Mouse (Mus musculus) G1E-ER4 (cell line): ENCODE results near the gene Rnf183. TPM values are rescaled to one million over a fixed set of nuclear protein-coding genes. Genes with fewer than 3 reads are reported as not detected.

Experiments used
- GATA1 ChIP-seq: IDR thresholded peaks from one replicate; pipeline ENCODE4 v1.8.0; 2012; ENCODE audit warnings: low read length, inconsistent platforms
- polyA plus RNA-seq: library from polyadenylated mRNA; stranded (reverse); fragments of >175 nt; gene quantifications from 2 replicates; pipeline ENCODE4 v1.2.3, GENCODE M21; 2012

Gene Rnf183
- polyA plus RNA-seq, result not detected in 2 replicates

DNA sequence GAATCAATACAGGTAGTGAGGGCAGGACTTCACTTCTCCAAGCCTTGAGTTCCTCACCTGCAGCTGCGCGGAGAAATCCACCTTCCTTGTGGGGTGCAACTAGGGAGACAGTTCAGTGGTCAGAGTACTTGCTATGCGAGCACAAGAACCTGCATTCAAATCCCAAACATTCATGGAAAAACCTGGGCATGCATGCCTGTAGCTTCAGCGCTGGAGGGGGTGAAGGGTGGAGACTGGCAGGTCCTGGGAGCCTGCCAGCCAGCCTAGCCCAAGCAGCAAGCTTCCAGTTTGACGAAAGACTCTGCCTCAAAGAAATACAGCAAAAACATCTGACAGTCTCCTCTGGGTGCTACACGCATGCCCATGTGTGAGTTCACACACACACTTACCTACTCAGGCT lies at the start of gene Rnf183:
Gene Rnf183 (minus strand): TSS at position 172 of the 400 bp plus-strand sequence.
- TF ChIP-seq GATA1, result no peak

GRCm38 (mm10) chr4:62480709-62481605 lies 45.9 kb upstream of the Rnf183 start:
- no peak for TF ChIP-seq GATA1

GRCm38 (mm10) chr4:62479937-62480708 lies 45.1 kb upstream of the Rnf183 start, which contains the start of gene Bspry:
TSS of gene Bspry (plus strand) at chr4:62480053.
- no peak for TF ChIP-seq GATA1

GRCm38 (mm10) chr4:62477542-62478244 lies 42.6 kb upstream of the Rnf183 start:
- TF ChIP-seq GATA1, result no peak

DNA sequence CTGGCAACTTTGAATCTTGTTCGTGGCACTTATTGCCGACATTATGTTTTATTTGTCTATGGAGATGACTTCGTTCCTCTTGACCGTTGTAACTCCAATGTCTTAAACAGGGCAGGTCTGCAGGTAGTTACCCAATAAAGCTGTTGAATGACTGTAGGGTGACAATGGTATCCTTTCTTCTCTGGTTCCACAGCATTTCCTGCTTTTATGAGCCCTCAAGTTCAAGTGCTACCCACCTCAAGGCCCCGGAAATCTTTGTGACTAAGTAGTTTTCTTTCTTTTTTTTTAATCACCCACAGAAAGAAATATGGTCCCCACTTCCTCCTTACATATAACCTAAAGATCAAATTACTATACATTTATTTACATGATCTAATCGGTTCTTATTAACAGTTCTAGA lies 40.7 kb upstream of the Rnf183 start:
- no peak for TF ChIP-seq GATA1

- TF ChIP-seq GATA1, result no peak
Measured at GRCm38 (mm10) chr4:62475131-62475530, 40.1 kb upstream of the Rnf183 start.

GRCm38 (mm10) chr4:62472071-62472470 lies 37.0 kb upstream of the Rnf183 start:
- no peak for TF ChIP-seq GATA1

DNA sequence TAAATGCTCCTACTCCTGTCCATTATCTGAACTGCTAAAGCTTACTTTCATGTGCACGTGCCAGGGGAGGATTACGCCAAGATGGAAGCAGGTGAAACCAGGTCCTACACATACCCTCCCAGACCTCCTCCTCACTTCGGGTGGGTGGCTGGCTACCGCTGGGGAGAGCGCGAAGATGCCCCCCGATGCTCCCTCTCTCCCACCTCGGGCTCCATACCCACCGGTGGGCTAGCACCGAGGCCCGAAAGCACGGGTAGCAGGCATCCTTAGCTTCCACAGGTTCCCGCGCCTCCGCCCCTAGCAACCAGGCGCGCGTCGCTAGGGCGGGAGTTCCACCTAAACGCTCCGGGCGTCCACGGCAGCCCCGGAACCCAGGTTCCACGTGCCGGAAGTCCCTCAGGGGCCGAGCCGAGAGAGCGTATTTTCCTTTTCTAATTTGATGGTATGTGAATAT lies 35.6 kb upstream of the Rnf183 start, which contains the start of gene Wdr31:
Gene Wdr31 (minus strand): TSS at position 299 of the 454 bp plus-strand sequence.
- no peak for TF ChIP-seq GATA1

DNA sequence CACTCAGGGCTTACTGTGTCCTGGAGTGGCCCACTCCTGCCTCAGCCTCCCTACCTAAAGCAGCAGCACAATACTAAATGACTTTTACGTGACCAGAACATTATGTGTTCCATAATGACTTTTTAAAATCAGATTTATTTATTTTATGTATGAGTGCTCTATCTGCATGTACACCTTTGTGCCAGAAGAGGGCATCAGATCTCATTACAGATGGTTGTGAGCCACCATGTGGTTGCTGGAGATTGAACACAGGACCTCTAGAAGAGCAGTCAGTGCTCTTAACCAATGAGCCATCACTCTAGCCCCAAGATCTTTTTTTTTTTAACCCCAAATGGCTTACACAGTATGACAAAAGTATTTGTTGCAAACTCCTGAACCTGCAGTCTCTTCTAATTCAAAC lies 33.1 kb upstream of the Rnf183 start:
- no peak for TF ChIP-seq GATA1

DNA sequence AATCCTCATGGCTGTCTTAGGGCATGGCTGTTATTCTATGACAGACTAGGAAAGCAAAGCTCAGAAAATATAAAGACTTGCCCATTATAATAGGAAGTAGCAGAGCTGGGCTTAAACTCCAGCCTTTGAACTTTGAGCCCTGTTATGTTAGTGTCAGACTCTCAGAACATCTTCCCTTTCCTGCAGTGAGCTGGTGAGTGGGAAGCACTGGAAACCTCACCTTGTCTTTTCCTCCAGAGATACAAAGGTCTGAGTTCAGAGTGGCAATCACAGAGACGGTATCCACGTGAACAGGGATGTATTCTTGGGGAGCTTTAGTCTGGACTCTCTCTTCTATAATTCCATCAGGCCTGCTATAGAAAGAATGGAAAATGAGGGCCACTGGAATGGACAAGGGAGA lies 28.1 kb upstream of the Rnf183 start:
- TF ChIP-seq GATA1, result no peak

- TF ChIP-seq GATA1, result no peak
Measured at GRCm38 (mm10) chr4:62460348-62460747, 25.3 kb upstream of the Rnf183 start.

DNA sequence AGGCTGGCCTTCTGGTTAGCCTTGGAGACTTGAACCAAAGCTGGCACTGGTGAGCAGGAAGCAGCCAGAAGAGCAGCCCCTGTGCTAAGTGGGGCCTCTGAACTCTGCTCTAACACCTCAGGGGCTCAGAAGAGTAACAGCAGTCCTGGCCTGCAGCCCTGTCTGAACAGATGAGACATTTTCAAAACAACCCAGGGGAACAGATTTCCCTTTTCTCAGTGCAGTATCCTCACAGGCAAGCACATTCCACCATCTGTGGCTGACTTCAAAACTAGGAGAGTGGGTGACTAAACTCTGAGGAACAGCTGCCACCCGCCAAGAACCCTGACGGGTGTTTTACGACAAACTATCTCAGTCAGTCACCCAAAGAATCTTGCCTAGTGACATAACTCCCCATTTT lies 24.0 kb upstream of the Rnf183 start:
- TF ChIP-seq GATA1, result no peak

DNA sequence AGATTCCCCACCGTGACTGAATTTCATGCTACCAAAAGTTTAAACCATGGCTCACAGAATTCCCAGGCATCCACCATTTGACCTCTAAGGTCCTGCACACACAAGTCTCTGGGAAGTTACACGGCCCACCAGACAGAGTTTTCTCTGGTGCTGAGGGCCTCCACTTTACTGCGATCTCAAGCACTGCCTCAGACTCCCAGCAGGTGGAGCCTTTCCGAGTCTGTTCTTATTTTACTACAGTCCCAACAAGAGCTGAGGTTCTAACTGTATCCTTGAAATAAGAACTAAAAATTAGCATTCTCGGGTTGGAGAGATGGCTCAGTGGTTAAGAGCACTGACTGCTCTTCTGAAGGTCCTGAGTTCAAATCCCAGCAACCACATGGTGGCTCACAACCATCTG lies 19.9 kb upstream of the Rnf183 start:
- TF ChIP-seq GATA1, result no peak

- no peak for TF ChIP-seq GATA1
Measured at GRCm38 (mm10) chr4:62440986-62441385, 5.9 kb upstream of the Rnf183 start.

DNA sequence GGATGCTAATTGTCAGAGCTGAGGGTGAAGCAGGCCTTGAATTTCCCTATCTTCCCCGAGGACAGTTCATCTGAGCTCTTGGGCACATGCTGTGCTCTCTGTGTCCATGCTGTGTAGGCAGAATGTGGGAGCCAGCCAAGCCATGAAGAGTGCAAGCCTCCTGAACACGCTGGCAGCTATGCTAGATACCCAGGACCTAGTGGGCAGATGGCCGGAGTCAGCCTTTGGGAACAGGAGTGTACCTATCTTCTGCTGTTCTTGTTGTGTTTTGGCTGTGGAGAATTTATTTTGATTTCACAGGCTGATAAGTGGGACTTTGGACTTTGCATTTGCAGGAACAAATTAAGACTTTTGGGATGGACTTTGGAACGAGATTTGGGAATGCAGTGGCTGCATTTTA lies 5.5 kb upstream of the Rnf183 start:
- no peak for TF ChIP-seq GATA1

GRCm38 (mm10) chr4:62439793-62440192 lies 4.7 kb upstream of the Rnf183 start:
- TF ChIP-seq GATA1, result no peak
